Mouse (Mus musculus): ENCODE measurements around the gene Vmn1r198. TPM values are rescaled to one million over a fixed set of nuclear protein-coding genes. Genes with fewer than 3 reads are reported as not detected.

Vmn1r198 gene
- polyA plus RNA-seq, 1 experiment, result not detected

DNA sequence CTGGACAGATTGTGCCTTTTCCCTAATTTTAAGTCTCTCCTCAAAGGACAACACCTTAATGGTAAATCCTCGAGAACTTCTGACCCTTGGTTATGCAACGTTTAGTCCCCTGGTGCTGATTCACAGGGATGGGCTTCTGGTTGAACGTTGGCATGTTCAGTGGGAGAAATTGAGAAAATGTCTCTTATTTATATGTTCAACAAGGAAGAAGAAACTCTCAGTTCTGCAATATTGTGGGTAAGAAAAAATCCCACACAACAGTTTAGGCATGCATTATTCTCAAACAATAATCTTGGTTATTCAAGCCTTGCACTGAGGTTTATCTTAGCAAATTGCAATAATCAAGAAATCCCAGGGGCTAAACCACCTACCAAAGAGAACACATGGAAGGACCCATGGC is 33.2 kb downstream of the Vmn1r198 start:
- TF ChIP-seq POLR2A (IDR thresholded peaks at IDR 0.05; ENCODE audit: extremely low read depth, insufficient read depth, low read length) (no peak), CTCF (IDR thresholded peaks at IDR 0.05; ENCODE audit: extremely low read depth, insufficient read depth, low read length) (no peak)
- Histone ChIP-seq H3K4me3 (ENCODE audit: insufficient read depth, low read length) (no peak overlapping the region), H3K4me1 (ENCODE audit: control insufficient read depth, insufficient read depth, low read length) (peaks cover 4% of the 10 kb centered on the region), H3K27ac (ENCODE audit: insufficient read depth, low read length) (no peak overlapping the region)

GRCm38 (mm10) chr13:22387050-22387449 is 36.9 kb downstream of the Vmn1r198 start:
- Histone ChIP-seq H3K4me1 (ENCODE audit: control insufficient read depth, insufficient read depth, low read length) (no peaks in the 10 kb centered on the region), H3K4me3 (ENCODE audit: insufficient read depth, low read length) (no peak overlapping the region), H3K27ac (ENCODE audit: insufficient read depth, low read length) (no peak overlapping the region)
- TF ChIP-seq CTCF (IDR thresholded peaks at IDR 0.05; ENCODE audit: extremely low read depth, insufficient read depth, low read length) (no peak), POLR2A (IDR thresholded peaks at IDR 0.05; ENCODE audit: extremely low read depth, insufficient read depth, low read length) (no peak)

DNA sequence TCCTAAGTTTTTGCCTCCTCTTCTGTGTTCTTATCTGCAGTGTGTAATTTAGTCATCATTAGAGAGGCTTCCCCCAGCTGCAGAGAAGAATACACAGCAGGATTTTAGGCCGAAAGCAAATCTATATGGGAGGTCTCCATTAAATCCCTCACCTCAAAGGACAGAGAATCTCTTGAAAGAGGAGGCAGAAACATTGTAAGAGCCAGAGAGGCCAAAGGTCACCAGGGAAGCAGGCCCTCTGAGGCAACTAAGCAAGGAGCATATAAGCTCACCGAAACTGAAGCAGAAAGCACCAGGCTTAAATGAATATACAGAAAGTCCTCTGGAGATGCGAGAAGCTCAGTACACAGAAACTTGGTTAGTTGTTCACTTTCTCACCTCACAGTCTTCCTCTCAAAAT is 39.9 kb downstream of the Vmn1r198 start, which contains the start of gene Vmn1r200:
Vmn1r200 (plus strand) TSS at position 301 of the 400 bp plus-strand sequence.
- Histone ChIP-seq H3K27ac (ENCODE audit: insufficient read depth, low read length) (no peak within 1 kb of the TSS), H3K4me3 (ENCODE audit: insufficient read depth, low read length) (no peak within 1 kb of the TSS), H3K4me1 (ENCODE audit: control insufficient read depth, insufficient read depth, low read length) (no peaks in the 10 kb centered on the region)
- no peak for TF ChIP-seq POLR2A (IDR thresholded peaks at IDR 0.05; ENCODE audit: extremely low read depth, insufficient read depth, low read length)
- no peak for TF ChIP-seq CTCF (IDR thresholded peaks at IDR 0.05; ENCODE audit: extremely low read depth, insufficient read depth, low read length)

- Histone ChIP-seq H3K4me1 (ENCODE audit: control insufficient read depth, insufficient read depth, low read length) (no peaks in the 10 kb centered on the region), H3K27ac (ENCODE audit: insufficient read depth, low read length) (no peak overlapping the region), H3K4me3 (ENCODE audit: insufficient read depth, low read length) (no peak overlapping the region)
- TF ChIP-seq POLR2A (IDR thresholded peaks at IDR 0.05; ENCODE audit: extremely low read depth, insufficient read depth, low read length) (no peak), CTCF (IDR thresholded peaks at IDR 0.05; ENCODE audit: extremely low read depth, insufficient read depth, low read length) (no peak)
These were observed 52.8 kb downstream of the Vmn1r198 start for GRCm38 (mm10) chr13:22402978-22403377.

Other genes starting within 250 kb of the Vmn1r198 start
- not detected in 2 replicates for gene Vmn1r189, start 244.5 kb upstream of the Vmn1r198 start, polyA plus RNA-seq (2012; rRNA removed)
- not detected in 2 replicates for gene Vmn1r191, start 166.4 kb upstream of the Vmn1r198 start, polyA plus RNA-seq (2012; rRNA removed)
- gene Vmn1r192, start 159.2 kb upstream of the Vmn1r198 start, polyA plus RNA-seq (2012; rRNA removed), result not detected in 2 replicates
- gene Vmn1r193, start 127.2 kb upstream of the Vmn1r198 start, polyA plus RNA-seq (2012; rRNA removed), result not detected in 2 replicates
- gene Vmn1r194, start 106.1 kb upstream of the Vmn1r198 start, polyA plus RNA-seq (2012; rRNA removed), result not detected in 2 replicates
- not detected in 2 replicates for gene Vmn1r195, start 79.8 kb upstream of the Vmn1r198 start, polyA plus RNA-seq (2012; rRNA removed)
- not detected in 2 replicates for gene Vmn1r196, start 60.4 kb upstream of the Vmn1r198 start, polyA plus RNA-seq (2012; rRNA removed)
- gene Vmn1r197, start 25.8 kb upstream of the Vmn1r198 start, polyA plus RNA-seq (2012; rRNA removed), result not detected in 2 replicates
- not detected in 2 replicates for gene Vmn1r199, start 29.5 kb downstream of the Vmn1r198 start, polyA plus RNA-seq (2012; rRNA removed)
- gene Vmn1r200, start 40.0 kb downstream of the Vmn1r198 start, polyA plus RNA-seq (2012; rRNA removed), result not detected in 2 replicates
- not detected in 2 replicates for gene Vmn1r201, start 121.6 kb downstream of the Vmn1r198 start, polyA plus RNA-seq (2012; rRNA removed)
- gene Vmn1r202, start 155.0 kb downstream of the Vmn1r198 start, polyA plus RNA-seq (2012; rRNA removed), result not detected in 2 replicates
- gene Vmn1r203, start 167.8 kb downstream of the Vmn1r198 start, polyA plus RNA-seq (2012; rRNA removed), result not detected in 2 replicates
- gene Vmn1r204, start 202.8 kb downstream of the Vmn1r198 start, polyA plus RNA-seq (2012; rRNA removed), result not detected in 2 replicates
- gene Vmn1r205, start 242.6 kb downstream of the Vmn1r198 start, polyA plus RNA-seq (2012; rRNA removed), result not detected in 2 replicates